Mouse (Mus musculus): ENCODE measurements around the gene Dusp16. TPM values are rescaled to one million over a fixed set of nuclear protein-coding genes. Genes with fewer than 3 reads are reported as not detected.

Dusp16 gene
- polyA plus RNA-seq, 1 experiment from 2014 or later = 16.7 TPM

DNA sequence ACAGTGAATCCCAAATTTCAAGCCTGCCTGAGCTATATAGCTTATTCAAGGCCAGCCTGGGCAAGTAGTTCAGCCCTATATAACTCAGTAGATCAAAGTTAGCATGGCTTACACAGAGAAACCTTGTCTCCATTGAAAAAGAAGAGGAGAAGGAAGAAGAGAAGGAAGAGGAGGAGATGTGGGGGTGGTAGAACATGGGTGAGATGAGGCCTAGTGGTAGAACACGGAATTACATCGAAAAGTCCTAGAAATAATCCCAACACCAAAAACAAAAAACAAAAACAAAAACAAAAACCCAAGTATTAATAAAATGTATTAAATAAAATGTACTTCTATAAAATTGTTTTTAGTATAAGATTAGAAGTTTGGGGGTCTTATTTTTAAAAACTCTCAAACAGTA, 12.4 kb downstream of the Dusp16 start:
- no peak for ATAC-seq (ENCODE audit: insufficient read depth, low FRiP score, low TSS enrichment)
- 70% methylated on average over 2 of the region's 2 CpGs for WGBS
- no peaks in the 10 kb centered on the region for H3K9me3 ChIP-seq (ENCODE audit: control insufficient read depth, low read length)
- no peaks in the 10 kb centered on the region for H3K4me1 ChIP-seq (ENCODE audit: control insufficient read depth, insufficient read depth, low read length)
- H3K27ac ChIP-seq (ENCODE audit: low read depth, low read length) = no peak overlapping the region
- H3K27me3 ChIP-seq (ENCODE audit: control insufficient read depth, insufficient read depth, low read length) = no peaks in the 10 kb centered on the region
- no peak overlapping the region for H3K4me3 ChIP-seq (ENCODE audit: low read depth, low read length)
- H3K9ac ChIP-seq (ENCODE audit: low read length) = no peak overlapping the region
- no peaks in the 10 kb centered on the region for H3K36me3 ChIP-seq (ENCODE audit: control insufficient read depth, insufficient read depth, low read length)
- H3K4me2 ChIP-seq (ENCODE audit: low read depth) = no peak overlapping the region
- no peak for DNase-seq (ENCODE audit: low spot score)

DNA sequence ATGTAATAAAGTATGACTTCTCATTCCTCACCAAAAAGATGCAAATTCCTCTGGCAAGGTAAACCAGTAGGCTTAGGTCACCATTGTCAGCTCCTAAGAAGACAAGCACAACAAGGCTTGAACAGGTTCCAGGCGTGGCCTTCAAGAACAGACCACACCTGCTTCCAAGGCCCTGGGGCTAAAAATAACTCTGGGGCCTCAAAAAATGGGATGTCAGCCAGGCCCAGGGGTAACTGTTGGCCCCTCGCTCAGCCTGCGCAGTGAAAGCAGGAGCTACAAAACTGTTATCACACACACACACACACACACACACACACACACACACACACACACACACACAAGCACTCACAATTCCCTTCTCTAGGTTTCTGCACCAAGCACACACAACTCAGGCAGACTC, 18.5 kb downstream of the Dusp16 start:
- no peak overlapping the region for H3K27ac ChIP-seq (ENCODE audit: low read depth, low read length)
- ATAC-seq (ENCODE audit: insufficient read depth, low FRiP score, low TSS enrichment) (no peak), DNase-seq (ENCODE audit: low spot score) (no peak)
- H3K36me3 ChIP-seq (ENCODE audit: control insufficient read depth, insufficient read depth, low read length) = no peaks in the 10 kb centered on the region
- H3K27me3 ChIP-seq (ENCODE audit: control insufficient read depth, insufficient read depth, low read length) = no peaks in the 10 kb centered on the region
- 86% methylated on average over 3 of the region's 3 CpGs for WGBS
- no peaks in the 10 kb centered on the region for H3K4me1 ChIP-seq (ENCODE audit: control insufficient read depth, insufficient read depth, low read length)
- no peaks in the 10 kb centered on the region for H3K9me3 ChIP-seq (ENCODE audit: control insufficient read depth, low read length)
- H3K4me2 ChIP-seq (ENCODE audit: low read depth) = no peak overlapping the region
- no peak overlapping the region for H3K4me3 ChIP-seq (ENCODE audit: low read depth, low read length)
- no peak overlapping the region for H3K9ac ChIP-seq (ENCODE audit: low read length)

DNA sequence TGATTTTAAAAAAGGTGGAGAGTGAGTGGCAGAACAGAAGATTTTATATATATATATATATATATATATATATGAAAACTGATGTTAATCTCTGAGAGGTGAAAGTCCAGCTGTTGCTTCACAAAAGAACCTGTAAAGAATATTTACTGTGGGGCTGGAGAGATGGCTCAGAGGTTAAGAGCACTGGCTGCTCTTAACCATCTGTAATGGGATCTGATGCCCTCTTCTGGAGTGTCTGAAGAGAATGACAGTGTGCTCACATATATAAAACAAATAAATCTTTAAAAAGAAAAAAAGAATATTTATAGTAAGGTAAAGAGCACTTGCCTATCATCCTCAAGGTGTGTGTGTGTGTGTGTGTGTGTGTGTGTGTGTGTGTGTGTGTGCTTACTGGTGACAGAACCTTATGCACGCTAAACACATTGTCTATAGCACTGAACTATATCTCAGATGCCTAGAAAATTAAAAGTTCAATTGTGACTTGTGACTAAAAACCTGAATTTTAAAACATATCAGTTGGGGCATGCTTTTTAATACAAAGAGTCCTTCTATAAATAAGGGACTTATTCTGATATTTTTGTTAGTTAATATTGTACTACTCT, 19.0 kb downstream of the Dusp16 start:
- H3K9ac ChIP-seq (ENCODE audit: low read length) = no peak overlapping the region
- 91% methylated on average over 1 of the region's 1 CpGs for WGBS
- no peak overlapping the region for H3K27ac ChIP-seq (ENCODE audit: low read depth, low read length)
- no peak for ATAC-seq (ENCODE audit: insufficient read depth, low FRiP score, low TSS enrichment)
- no peaks in the 10 kb centered on the region for H3K36me3 ChIP-seq (ENCODE audit: control insufficient read depth, insufficient read depth, low read length)
- H3K9me3 ChIP-seq (ENCODE audit: control insufficient read depth, low read length) = no peaks in the 10 kb centered on the region
- H3K4me2 ChIP-seq (ENCODE audit: low read depth) = no peak overlapping the region
- no peaks in the 10 kb centered on the region for H3K4me1 ChIP-seq (ENCODE audit: control insufficient read depth, insufficient read depth, low read length)
- DNase-seq (ENCODE audit: low spot score) = no peak
- H3K27me3 ChIP-seq (ENCODE audit: control insufficient read depth, insufficient read depth, low read length) = no peaks in the 10 kb centered on the region
- no peak overlapping the region for H3K4me3 ChIP-seq (ENCODE audit: low read depth, low read length)

DNA sequence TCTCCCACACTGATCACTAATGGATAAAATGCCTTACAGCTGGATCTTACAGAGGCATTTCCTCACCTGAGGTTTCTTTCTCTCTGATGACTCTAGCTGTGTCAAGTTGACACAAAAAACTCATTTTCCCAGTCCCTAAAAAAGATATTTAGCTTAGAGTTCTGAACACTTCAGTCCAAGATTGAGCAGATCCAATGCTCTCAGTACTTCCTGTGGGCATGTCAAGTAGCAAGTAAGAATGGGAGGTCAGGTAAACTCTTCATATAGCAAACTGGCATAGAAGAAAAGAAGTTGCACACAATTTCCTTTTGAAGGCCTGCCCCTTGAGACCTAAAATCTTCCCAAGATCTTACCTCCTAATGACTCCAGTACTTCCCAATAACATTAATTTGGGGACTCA, 22.1 kb downstream of the Dusp16 start:
- H3K9ac ChIP-seq (ENCODE audit: low read length) = no peak overlapping the region
- ATAC-seq (ENCODE audit: insufficient read depth, low FRiP score, low TSS enrichment) = no peak
- H3K36me3 ChIP-seq (ENCODE audit: control insufficient read depth, insufficient read depth, low read length) = no peaks in the 10 kb centered on the region
- H3K4me3 ChIP-seq (ENCODE audit: low read depth, low read length) = no peak overlapping the region
- H3K27me3 ChIP-seq (ENCODE audit: control insufficient read depth, insufficient read depth, low read length) = no peaks in the 10 kb centered on the region
- H3K4me2 ChIP-seq (ENCODE audit: low read depth) = no peak overlapping the region
- no peaks in the 10 kb centered on the region for H3K4me1 ChIP-seq (ENCODE audit: control insufficient read depth, insufficient read depth, low read length)
- H3K27ac ChIP-seq (ENCODE audit: low read depth, low read length) = no peak overlapping the region
- no peak for DNase-seq (ENCODE audit: low spot score)
- H3K9me3 ChIP-seq (ENCODE audit: control insufficient read depth, low read length) = no peaks in the 10 kb centered on the region

DNA sequence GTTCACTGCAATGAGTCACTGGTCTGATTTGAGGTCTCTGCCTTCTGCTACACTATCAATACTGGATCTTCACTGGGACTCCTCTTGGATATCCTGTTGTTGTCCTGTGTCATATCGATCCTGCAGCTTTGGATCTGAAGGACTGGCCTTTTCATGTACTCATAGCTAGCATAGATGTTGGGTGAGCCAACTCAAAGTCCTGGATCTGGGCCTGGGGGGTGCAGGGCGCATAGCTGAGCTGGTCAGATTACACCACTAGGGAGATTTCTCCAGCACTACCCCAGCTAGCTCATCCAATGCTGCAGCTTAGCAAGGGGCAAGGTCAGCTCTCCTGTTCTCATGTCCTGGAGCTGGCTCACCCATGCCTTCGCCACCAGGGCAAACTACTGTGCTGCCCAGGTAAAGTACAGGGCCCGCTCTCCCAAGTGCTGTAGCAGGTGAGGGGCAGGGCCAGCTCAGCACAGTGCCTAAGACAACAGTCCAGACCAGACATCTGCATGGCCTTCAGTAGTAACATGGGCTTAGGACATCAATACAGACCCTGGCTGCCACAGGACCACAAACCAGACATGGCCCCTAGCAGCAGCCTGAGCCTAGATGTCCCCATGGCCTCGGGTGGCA, 27.9 kb downstream of the Dusp16 start:
- DNase-seq (ENCODE audit: low spot score) = no peak
- Histone ChIP-seq H3K36me3 (ENCODE audit: control insufficient read depth, insufficient read depth, low read length) (no peaks in the 10 kb centered on the region), H3K4me1 (ENCODE audit: control insufficient read depth, insufficient read depth, low read length) (peaks cover 3% of the 10 kb centered on the region; the same call in 1 of the 2 replicates), H3K9me3 (ENCODE audit: control insufficient read depth, low read length) (no peaks in the 10 kb centered on the region), H3K27ac (ENCODE audit: low read depth, low read length) (no peak overlapping the region), H3K4me3 (ENCODE audit: low read depth, low read length) (no peak overlapping the region), H3K4me2 (ENCODE audit: low read depth) (no peak overlapping the region), H3K27me3 (ENCODE audit: control insufficient read depth, insufficient read depth, low read length) (no peaks in the 10 kb centered on the region), H3K9ac (ENCODE audit: low read length) (no peak overlapping the region)
- ATAC-seq (ENCODE audit: insufficient read depth, low FRiP score, low TSS enrichment) = no peak
- WGBS = 92% methylated on average over 5 of the region's 5 CpGs

DNA sequence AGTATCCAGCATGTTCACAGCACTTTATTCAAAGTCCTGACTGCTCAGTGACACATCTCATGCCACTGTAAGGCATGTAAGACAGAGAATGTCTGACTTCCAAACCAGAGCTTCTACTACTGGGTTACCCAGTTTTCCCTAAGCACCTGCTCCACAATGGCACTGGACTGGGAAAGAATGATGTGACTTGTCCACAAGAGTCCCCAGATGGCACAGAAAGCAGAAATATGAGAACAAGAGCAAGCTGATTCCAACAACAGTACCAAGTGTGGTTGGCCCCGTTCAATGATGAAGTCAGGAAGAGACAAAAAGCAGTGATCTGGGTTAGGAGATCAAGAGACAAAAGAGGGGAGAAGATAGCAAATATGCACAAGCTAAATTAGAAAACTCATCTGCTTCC, 29.0 kb downstream of the Dusp16 start:
- Histone ChIP-seq H3K27me3 (ENCODE audit: control insufficient read depth, insufficient read depth, low read length) (no peaks in the 10 kb centered on the region), H3K27ac (ENCODE audit: low read depth, low read length) (no peak overlapping the region), H3K9ac (ENCODE audit: low read length) (no peak overlapping the region), H3K36me3 (ENCODE audit: control insufficient read depth, insufficient read depth, low read length) (no peaks in the 10 kb centered on the region), H3K4me1 (ENCODE audit: control insufficient read depth, insufficient read depth, low read length) (peaks cover 3% of the 10 kb centered on the region; the same call in 1 of the 2 replicates), H3K9me3 (ENCODE audit: control insufficient read depth, low read length) (no peaks in the 10 kb centered on the region), H3K4me3 (ENCODE audit: low read depth, low read length) (no peak overlapping the region), H3K4me2 (ENCODE audit: low read depth) (no peak overlapping the region)
- WGBS = 76% methylated on average over 1 of the region's 1 CpGs
- DNase-seq (ENCODE audit: low spot score) = no peak
- ATAC-seq (ENCODE audit: insufficient read depth, low FRiP score, low TSS enrichment) = no peak

DNA sequence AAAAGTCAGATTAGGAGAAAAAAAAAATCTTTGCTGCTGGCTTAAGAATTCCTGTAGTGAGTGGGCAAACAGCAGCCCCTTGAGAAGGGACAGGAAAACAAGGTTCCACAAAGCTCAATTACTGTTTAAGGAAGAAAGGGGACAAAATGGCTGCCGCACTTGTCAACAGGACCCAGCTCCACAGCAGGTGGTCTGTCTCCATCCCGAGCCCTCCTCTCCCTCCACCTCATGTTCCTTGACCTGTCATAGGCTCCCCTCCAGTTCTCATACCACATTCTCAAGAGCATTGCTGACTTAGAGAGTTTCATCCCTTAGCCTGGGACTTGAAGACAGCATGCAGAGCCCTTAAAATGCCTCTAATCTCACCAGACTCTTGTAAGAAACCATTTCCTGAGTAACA, 30.6 kb downstream of the Dusp16 start:
- no peak for ATAC-seq (ENCODE audit: insufficient read depth, low FRiP score, low TSS enrichment)
- WGBS = 55% methylated on average over 2 of the region's 2 CpGs
- no peak overlapping the region for H3K27ac ChIP-seq (ENCODE audit: low read depth, low read length)

DNA sequence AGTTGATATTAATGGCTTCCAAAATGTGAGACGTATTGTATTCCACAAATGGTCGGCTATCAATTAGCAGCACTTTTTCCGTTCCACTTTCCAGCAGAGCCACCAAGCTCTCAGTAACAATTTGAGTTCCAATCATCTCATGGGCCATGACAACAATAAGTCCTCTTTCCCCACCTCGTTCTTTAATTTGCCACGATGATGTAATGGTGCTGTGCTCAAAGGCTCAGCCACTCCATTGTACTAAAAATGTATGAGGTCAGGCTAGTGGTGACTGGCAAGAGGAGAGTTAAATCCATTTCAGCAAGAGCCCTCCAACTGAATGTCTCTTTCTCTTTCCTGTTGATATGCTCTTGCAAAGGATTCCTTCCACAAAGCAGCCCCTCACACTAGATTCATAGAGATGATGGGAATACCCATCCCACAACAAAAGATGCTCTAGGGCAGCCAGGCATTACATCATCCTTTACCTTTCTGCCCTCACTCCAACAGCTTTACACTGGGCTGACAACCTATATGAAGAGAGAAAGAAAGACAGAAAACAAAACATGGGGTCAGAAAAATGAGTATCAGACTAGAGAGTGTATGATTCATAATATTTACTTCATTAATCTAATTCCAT, 31.4 kb downstream of the Dusp16 start:
- 73% methylated on average over 5 of the region's 5 CpGs for WGBS
- no peak for DNase-seq (ENCODE audit: low spot score)
- no peak for ATAC-seq (ENCODE audit: insufficient read depth, low FRiP score, low TSS enrichment)
- Histone ChIP-seq H3K36me3 (ENCODE audit: control insufficient read depth, insufficient read depth, low read length) (no peaks in the 10 kb centered on the region), H3K9me3 (ENCODE audit: control insufficient read depth, low read length) (no peaks in the 10 kb centered on the region), H3K4me1 (ENCODE audit: control insufficient read depth, insufficient read depth, low read length) (peaks cover 3% of the 10 kb centered on the region; the same call in 1 of the 2 replicates), H3K4me3 (ENCODE audit: low read depth, low read length) (no peak overlapping the region), H3K4me2 (ENCODE audit: low read depth) (no peak overlapping the region), H3K27me3 (ENCODE audit: control insufficient read depth, insufficient read depth, low read length) (no peaks in the 10 kb centered on the region), H3K27ac (ENCODE audit: low read depth, low read length) (no peak overlapping the region), H3K9ac (ENCODE audit: low read length) (no peak overlapping the region)

More for the DNA sequence above, 30.6 kb downstream of the Dusp16 start:
- peaks cover 3% of the 10 kb centered on the region; the same call in 1 of the 2 replicates for H3K4me1 ChIP-seq (ENCODE audit: control insufficient read depth, insufficient read depth, low read length)
- H3K4me3 ChIP-seq (ENCODE audit: low read depth, low read length) = no peak overlapping the region
- H3K36me3 ChIP-seq (ENCODE audit: control insufficient read depth, insufficient read depth, low read length) = no peaks in the 10 kb centered on the region
- no peak overlapping the region for H3K4me2 ChIP-seq (ENCODE audit: low read depth)
- no peaks in the 10 kb centered on the region for H3K27me3 ChIP-seq (ENCODE audit: control insufficient read depth, insufficient read depth, low read length)
- H3K9me3 ChIP-seq (ENCODE audit: control insufficient read depth, low read length) = no peaks in the 10 kb centered on the region
- no peak for DNase-seq (ENCODE audit: low spot score)
- H3K9ac ChIP-seq (ENCODE audit: low read length) = no peak overlapping the region

DNA sequence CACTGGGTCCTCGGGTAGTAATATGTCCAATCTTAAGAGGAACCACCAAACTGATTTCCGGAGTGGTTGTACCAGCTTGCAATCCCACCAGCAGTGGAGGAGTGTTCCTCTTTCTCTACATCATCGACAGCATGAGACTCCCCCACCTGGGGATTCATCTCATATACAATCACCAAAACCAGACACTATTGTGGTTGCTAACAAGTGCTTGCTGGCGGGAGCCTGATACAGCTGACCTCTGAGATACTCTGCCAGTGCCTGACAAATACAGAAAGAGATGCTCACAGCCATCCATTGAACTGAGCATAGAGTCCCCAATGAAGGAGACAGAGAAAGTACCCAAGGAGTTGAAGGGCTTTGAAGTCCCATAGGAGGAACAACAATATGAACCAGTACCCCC, 36.4 kb downstream of the Dusp16 start:
- H3K4me1 ChIP-seq (ENCODE audit: control insufficient read depth, insufficient read depth, low read length) = peaks cover under 1% of the 10 kb centered on the region; the same call in 1 of the 2 replicates
- DNase-seq (ENCODE audit: low spot score) = no peak
- H3K4me3 ChIP-seq (ENCODE audit: low read depth, low read length) = no peak overlapping the region
- H3K27ac ChIP-seq (ENCODE audit: low read depth, low read length) = no peak overlapping the region
- 95% methylated on average over 4 of the region's 4 CpGs for WGBS
- ATAC-seq (ENCODE audit: insufficient read depth, low FRiP score, low TSS enrichment) = no peak
- no peaks in the 10 kb centered on the region for H3K27me3 ChIP-seq (ENCODE audit: control insufficient read depth, insufficient read depth, low read length)
- H3K9me3 ChIP-seq (ENCODE audit: control insufficient read depth, low read length) = no peaks in the 10 kb centered on the region
- no peaks in the 10 kb centered on the region; the same call in 1 of the 2 replicates for H3K36me3 ChIP-seq (ENCODE audit: control insufficient read depth, insufficient read depth, low read length)
- H3K9ac ChIP-seq (ENCODE audit: low read length) = no peak overlapping the region
- no peak overlapping the region for H3K4me2 ChIP-seq (ENCODE audit: low read depth)

Measured in neural tube, embryonic 11.5 days (tissue).